Mouse (Mus musculus) fat pad, adult 2 months (tissue): ENCODE results near the gene Gm19345.

Experiments
- DNase-seq: peaks from one replicate; pipeline ENCODE4 v3.0.0-alpha.2; 2011; ENCODE audit warnings: low read depth, low spot score; ENCODE audit errors: extremely low read depth

Gene Gm19345

DNA sequence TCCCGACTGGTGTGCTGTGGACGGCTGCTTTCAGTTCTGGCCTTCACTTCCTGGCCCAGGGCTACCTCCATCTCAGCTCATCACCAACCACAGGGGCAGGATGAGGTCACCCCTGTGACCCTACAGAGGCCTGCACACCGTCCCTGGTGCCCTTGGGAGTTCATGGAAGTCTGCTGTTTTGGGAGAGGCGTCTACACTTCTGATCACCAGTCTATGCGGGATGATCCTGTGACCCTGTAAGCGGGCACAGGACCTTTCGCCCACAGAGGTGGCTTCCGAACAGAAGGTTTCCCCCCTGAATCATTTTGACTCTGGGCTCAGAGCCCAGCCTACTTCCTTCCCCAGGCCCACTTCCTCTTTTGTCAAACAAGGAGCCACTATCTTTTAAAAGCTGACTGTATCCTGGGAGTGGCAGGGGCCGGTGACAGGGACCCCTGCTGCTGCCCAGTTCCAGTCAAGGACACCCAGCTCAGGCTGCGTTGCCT is 19.4 kb downstream of the Gm19345 start:
- no peak for DNase-seq

DNA sequence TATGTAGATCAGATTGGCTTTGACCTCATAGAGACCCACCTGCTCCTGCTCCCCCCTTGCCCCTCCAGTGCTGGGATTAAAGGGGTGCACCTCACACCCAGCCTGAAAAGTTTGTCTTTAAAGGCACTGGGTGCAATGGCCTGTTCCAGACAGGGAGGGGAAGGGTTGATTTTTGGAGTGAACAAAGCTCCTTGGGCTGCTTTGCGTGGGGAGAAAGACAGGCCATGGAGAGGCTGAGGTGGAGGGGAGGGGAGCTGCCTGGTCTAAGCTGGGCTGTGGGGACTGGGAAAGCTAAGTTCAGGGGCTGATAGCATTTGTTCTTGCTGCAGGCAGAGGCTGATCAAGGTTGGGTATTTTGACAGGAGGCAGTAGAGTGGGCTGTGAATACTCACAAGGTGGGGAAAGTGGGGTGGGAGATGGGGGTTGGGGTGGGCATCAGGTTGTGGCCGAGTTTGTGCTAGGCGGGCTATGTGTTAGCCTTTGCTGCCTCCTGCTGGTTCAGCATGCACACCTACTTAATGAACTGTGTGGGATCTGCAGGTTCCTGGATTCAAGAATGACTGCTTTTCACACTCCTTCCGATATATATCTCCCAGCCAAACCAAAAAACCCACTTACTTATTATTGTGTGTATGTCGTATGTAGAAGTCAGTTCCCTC is 20.3 kb downstream of the Gm19345 start:
- DNase-seq, result no peak

DNA sequence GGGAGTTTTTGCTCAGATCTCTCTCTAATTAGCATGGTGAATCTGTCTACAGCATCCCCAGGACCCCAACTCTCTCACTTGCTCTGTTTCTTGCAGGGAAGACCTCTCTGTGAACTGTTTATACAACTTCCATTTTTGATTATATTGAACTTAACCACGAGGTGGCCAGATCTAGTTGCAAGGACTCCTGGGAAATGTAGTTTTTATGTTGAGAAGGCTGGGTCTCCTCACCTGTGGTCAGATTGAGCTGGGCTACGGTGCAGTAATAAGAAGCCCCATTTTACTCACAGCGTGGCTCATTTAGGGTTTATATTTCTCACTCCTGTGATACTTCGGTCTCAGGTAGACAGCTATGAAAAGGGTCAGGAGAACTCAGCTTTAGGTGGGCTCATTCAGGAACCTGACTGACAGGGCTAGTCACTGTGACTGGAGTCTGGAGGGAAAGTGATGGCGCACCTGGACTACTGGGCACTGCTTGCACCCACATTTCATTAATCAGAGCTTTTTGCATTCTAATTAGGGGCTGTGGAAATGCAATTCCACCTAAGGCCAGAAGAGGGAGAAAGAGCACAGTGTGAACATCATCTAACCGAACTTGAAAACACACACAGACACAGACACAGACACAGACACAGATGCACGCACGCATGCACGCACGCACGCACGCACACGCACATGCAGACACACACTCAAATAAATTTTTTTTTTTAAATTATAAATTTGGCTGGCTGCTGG is 24.3 kb downstream of the Gm19345 start:
- DNase-seq, result no peak

DNA sequence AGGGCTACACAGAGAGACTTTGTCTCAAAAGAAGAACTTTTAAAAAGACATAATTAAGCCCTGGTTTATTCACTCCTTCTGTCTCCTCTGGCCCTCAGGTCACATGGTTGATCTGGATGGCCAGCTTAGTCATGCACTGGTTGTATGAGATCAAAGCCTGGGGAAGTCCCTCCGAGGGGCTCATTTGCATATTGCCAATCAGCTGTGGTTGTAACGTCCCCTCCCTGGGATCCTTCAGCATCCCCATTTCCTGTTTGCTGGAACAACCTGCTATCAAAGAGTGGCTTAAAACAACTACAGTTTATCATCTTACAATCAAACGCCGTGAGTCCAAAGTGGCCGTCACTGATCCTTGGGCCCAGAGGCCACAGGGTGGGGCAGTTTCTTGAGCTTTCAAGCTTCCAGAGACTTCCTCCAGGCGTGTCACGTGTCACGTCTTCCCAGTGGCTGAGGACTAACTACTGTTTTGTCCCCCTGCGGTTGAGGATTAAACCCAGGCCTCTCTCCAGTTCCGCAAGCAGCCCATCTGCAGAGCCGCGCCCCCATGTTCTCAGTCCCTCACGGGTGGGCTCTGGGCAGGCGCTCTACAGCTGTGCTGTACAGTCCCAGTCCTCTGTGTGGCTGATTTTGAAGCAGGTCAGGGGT is 25.1 kb downstream of the Gm19345 start:
- DNase-seq, result no peak

DNA sequence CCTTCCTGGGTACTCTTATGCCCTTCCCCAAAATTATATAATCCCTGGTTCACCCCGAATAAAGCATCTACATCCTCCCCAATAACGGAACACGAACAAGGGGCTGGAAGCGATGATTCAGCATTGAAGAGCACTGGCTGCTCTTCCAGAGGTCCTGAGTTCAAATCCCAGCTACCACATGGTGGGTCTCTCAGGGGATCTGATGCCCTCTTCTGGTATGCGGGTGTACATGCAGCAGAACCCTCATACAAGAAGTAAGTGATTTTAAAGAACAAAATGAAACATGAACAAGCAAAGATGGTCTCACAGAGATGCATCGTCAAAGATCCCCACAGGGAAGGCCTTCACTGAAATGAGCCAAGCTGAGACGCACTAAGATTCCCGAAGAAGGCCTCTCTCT is 29.0 kb downstream of the Gm19345 start:
- DNase-seq, result no peak

DNA sequence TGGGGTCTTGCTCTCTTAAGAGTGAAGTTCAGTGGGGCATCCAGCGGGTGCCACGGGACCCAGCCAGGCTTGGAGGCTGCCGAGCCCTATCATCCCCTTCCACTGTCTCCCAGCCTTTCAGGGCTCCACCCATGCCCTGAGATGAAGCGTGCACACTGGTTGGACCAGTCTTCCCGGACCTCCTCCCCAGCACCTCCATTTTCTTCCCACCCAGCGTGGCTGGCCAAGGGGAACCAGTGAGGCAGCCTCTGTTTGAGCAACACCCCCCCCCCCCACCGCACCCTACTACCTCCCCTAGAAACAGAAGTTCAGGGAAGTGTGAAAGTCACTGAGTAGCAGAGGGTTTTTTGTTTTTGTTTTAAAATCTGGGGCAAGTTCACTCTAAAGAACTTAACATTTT is 36.0 kb downstream of the Gm19345 start, which contains the start of gene Ceacam19:
Gene Ceacam19 (minus strand): TSS at position 117 of the 400 bp plus-strand sequence.
- DNase-seq, result no peak

DNA sequence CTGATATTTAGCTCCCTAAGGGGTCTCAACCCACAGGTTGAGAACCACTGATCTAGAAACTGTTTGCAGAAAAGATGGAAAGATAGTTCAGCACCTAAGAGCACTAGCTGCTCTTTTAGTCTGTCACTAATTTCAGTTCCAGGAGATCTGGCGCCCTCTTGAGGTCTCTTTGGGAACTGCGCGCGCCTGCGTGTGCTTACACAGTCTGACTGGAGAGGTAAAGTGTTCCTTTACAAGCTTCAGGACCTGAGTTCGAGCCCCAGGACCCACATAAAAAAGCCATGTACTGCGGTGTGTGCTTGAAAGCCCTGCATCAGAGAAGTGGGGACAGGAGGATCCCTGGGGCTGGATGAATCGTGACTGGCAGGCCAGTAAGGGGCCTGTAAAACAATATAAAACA is 38.1 kb downstream of the Gm19345 start:
- DNase-seq, result no peak
